Mouse (Mus musculus) spleen, postnatal 14 days (tissue): Measurements from ENCODE around the gene 4933412E24Rik.

Experiments used
- DNase-seq, 2 experiments: peaks; one replicate each; pipeline ENCODE4 v3.0.0; 2021 to 2022; ENCODE audit warnings: low spot score in 2 of 2

The 4933412E24Rik gene

GRCm38 (mm10) chr15:60016513-60016912 lies at the start of gene 4933412E24Rik:
Gene 4933412E24Rik (minus strand): TSS chr15:60016613.
- no peak for DNase-seq

GRCm38 (mm10) chr15:60030728-60031127 lies 14.3 kb upstream of the 4933412E24Rik start:
- no peak for DNase-seq

- DNase-seq: no peak
These were observed 4.8 kb upstream of the 4933412E24Rik start for GRCm38 (mm10) chr15:60021256-60021655.

GRCm38 (mm10) chr15:60010199-60010598 lies 6.2 kb downstream of the 4933412E24Rik start:
- DNase-seq: no peak

- no peak for DNase-seq
These were observed 6.8 kb downstream of the 4933412E24Rik start for GRCm38 (mm10) chr15:60009610-60010009.

GRCm38 (mm10) chr15:59983777-59984176 lies 32.6 kb downstream of the 4933412E24Rik start:
- DNase-seq: no peak

- DNase-seq: no peak
These were observed 41.1 kb downstream of the 4933412E24Rik start for GRCm38 (mm10) chr15:59975310-59975709.

DNA sequence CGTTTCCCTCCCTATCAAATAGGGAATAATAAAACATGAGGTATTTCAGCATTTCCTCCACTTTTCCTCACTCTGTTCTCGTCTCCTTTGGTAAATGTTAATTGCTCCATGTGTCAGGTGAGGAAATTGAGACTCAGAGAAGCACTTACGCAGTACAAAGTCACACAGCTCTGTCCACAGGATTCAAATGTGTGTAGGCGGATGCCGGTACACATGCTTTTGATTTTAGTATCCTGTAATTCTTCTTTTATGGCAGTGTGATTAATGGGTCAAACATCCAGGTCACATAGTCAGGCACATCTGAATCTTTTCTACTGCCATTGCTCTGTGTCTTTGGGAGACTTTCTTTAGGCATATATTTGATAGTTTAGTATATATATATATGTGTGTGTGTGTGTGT lies 41.8 kb downstream of the 4933412E24Rik start:
- DNase-seq: no peak

- DNase-seq: no peak
These were observed 42.5 kb downstream of the 4933412E24Rik start for GRCm38 (mm10) chr15:59973651-59974519.
